Mouse (Mus musculus) liver, embryonic 11.5 days (tissue): ENCODE results near the gene Cdr2l. TPM values are rescaled to one million over a fixed set of nuclear protein-coding genes. Genes with fewer than 3 reads are reported as not detected.

ENCODE experiments used
- ATAC-seq: fragments of 200-750 bp; cut with Nextera tagmentation; replicated peaks from 2 replicates; pipeline ENCODE4 v1.8.0; 2017; ENCODE audit warnings: moderate number of reproducible peaks, mild to moderate bottlenecking, moderate TSS enrichment, moderate library complexity; ENCODE audit not compliant: low FRiP score
- DNase-seq: peaks from one replicate; pipeline ENCODE4 v3.0.0-alpha.2; 2017; ENCODE audit warnings: low spot score
- H3K27ac ChIP-seq: fragments of 300-500 bp; sonication (generic); 2 replicates; pipeline ENCODE4 v1.5.1; 2014; ENCODE audit warnings: mild to moderate bottlenecking, low read depth, low read length, control low read depth
- H3K27me3 ChIP-seq: fragments of 300-500 bp; sonication (generic); replicated peaks from 2 replicates; pipeline ENCODE4 v1.6.1; 2014; ENCODE audit warnings: low read length, mixed read lengths; ENCODE audit not compliant: control insufficient read depth, insufficient read depth
- H3K36me3 ChIP-seq: fragments of 300-500 bp; sonication (generic); 2 replicates; pipeline ENCODE4 v1.6.1; 2014; ENCODE audit warnings: mild to moderate bottlenecking, low read length, moderate library complexity, mixed read lengths; ENCODE audit not compliant: control insufficient read depth, insufficient read depth
- H3K4me1 ChIP-seq: fragments of 300-500 bp; sonication (generic); replicated peaks from 2 replicates; pipeline ENCODE4 v1.6.1; 2014; ENCODE audit warnings: low read length, mixed read lengths; ENCODE audit not compliant: control insufficient read depth, insufficient read depth
- H3K4me2 ChIP-seq: fragments of 300-500 bp; sonication (generic); 2 replicates; pipeline ENCODE4 v1.6.1; 2014; ENCODE audit warnings: mild to moderate bottlenecking, control low read depth, moderate library complexity
- H3K4me3 ChIP-seq: fragments of 300-500 bp; sonication (generic); 2 replicates; pipeline ENCODE4 v1.5.1; 2014; ENCODE audit warnings: low read depth, low read length, control low read depth
- H3K9ac ChIP-seq: fragments of 300-500 bp; sonication (generic); 2 replicates; pipeline ENCODE4 v1.6.1; 2014; ENCODE audit warnings: low read depth, low read length, control low read depth
- H3K9me3 ChIP-seq: fragments of 300-500 bp; sonication (generic); 2 replicates; pipeline ENCODE4 v1.6.1; 2016; ENCODE audit warnings: low read length, inconsistent platforms, mixed read lengths; ENCODE audit not compliant: control insufficient read depth
- WGBS: fragments of 180-500 bp; shearing (Covaris S2); extraction: QIAGEN DNeasy Blood & Tissue Kit; methylation state at CpG from one replicate; pipeline ENCODE4 v1.1.7; 2014; 5-methylcytosine and 5-hydroxymethylcytosine counted together
- polyA plus RNA-seq: library from polyadenylated mRNA; unstranded; fragments of >200 nt; fragmentation: Nextera tagmentation; extraction: Ambion mirVana; gene quantifications from 2 replicates; pipeline ENCODE4 v1.2.1, GENCODE M21; 2014

The Cdr2l gene
- polyA plus RNA-seq = 6.2 and 6.9 TPM in 2 replicates

DNA sequence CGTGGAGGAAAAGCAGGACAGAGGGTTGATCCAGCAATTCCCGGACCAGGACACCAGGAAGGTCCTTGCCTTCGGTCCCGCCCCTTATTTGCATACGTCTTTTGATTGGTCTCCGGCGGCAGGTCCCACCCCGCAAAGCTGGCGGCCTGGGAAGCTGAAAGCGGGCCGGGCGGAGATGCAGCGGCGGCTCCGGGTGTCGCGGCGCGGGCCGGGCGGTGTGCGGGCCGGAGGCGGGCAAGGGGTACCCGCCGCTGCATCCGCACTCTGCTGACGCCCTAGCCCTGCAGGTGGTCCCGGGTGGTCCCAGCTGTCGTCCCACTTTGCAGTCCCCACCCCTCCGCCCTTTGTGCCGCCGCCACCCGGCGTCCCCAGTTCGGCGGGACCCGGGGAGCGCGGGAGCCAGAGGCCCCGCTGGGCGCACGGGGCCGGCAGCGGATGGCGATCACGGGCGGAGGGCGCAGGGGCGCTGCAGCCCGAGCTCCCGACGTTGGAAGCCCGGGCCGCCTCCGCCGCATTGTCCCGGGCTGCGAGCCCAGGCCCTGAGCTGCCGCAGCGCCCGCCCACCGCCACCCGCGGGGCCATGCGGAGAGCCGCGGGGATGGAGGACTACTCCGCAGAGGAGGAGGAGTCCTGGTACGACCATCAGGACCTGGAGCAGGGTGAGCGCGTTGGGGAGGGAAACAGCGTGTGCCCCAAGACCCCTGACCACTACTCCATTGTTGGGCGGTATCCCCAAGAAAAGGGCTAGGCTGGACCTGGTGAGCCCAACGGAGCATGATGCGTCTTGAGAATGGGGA, at the start of gene Cdr2l:
Gene Cdr2l (plus strand): TSS at position 174 of the 797 bp plus-strand sequence.
- peaks cover 7% of the 10 kb centered on the region for H3K4me1 ChIP-seq
- DNase-seq (peak; percentile 81), ATAC-seq (peak; percentile 71)
- peak within 1 kb of the TSS; percentile 73 for H3K4me2 ChIP-seq
- H3K9ac ChIP-seq = peak within 1 kb of the TSS; percentile 59
- H3K36me3 ChIP-seq = no peaks in the 10 kb centered on the region
- WGBS = 1% methylated on average over 75 of the region's 76 CpGs
- peak within 1 kb of the TSS; percentile 63 for H3K4me3 ChIP-seq
- H3K27me3 ChIP-seq = peaks cover 38% of the 10 kb centered on the region
- H3K9me3 ChIP-seq = no peaks in the 10 kb centered on the region
- no peak within 1 kb of the TSS for H3K27ac ChIP-seq

DNA sequence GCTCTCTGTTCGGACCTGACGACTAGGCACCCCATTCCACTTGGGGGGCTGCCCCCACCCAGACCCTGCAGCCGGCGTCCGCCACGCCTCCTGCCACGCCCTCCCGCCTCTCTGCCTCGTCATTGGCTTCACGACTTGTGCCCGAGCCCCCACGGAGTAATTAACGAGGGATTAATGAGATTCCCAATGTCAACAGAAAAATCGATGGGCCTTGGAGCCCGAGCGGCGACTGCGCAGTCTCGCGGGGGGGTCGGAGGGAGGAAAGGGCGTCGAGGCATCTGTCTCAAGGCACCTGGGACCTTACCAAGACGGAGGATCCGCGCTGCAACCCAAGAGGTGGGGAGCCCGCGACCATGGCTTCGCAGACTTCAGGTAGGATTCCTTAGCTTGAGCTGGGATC, 47.2 kb upstream of the Cdr2l start, which contains the start of gene Otop3:
Gene Otop3 (plus strand): TSS at position 201 of the 400 bp plus-strand sequence.
- 6% methylated on average over 29 of the region's 29 CpGs for WGBS
- Histone ChIP-seq H3K27ac (no peak within 1 kb of the TSS), H3K4me2 (peak within 1 kb of the TSS; percentile 33; the same call in 1 of the 2 replicates), H3K9me3 (no peaks in the 10 kb centered on the region), H3K4me1 (no peaks in the 10 kb centered on the region), H3K4me3 (0 out of 2 replicates have a peak within 1 kb of the TSS, but pooled peaks have one; percentile 17), H3K9ac (no peak within 1 kb of the TSS), H3K27me3 (peaks cover 69% of the 10 kb centered on the region), H3K36me3 (no peaks in the 10 kb centered on the region)
- DNase-seq (no peak), ATAC-seq (no peak)

DNA sequence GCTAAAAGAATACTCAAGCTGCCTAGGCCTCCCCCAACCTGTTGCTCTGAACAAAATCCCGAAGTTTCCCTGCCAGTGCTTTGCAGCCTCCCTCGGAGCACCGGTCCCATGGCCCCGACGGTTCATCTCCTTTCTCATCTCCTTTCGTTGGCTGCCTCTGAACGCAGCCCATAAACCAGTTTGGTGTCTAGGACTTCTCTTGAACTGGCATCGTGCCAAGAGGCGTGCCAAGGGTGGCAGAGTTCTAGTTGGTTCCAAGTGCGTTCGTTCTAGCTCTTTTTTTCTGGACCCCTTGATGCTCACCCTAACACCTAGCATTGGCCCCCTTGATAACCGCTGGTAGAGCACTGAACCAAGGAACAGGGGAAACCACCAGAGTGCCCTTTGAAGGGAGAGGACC, 46.5 kb upstream of the Cdr2l start:
- Histone ChIP-seq H3K27me3 (peaks cover 70% of the 10 kb centered on the region), H3K4me1 (no peaks in the 10 kb centered on the region)
- 58% methylated on average over 12 of the region's 12 CpGs for WGBS

DNA sequence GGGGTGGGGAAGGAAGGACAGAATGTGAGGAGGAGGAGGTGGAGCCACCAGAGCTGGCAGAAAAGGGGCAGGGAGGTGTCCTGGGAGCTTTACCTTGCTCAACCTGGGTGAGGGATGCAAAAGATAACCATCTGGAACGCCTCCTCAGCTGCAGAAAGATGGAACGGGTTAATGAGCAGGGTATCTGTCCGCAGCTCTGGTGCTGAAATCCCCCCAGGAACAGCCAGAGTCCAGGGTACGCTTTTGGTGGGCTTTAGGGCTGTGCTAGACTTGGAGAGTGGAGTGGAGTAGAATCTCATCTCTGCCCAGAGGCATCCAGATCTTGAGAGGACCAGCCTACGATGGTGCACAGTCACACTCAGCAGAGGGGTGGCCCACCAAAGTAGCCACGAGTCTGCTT, 45.6 kb upstream of the Cdr2l start:
- H3K4me1 ChIP-seq = no peaks in the 10 kb centered on the region
- no peak overlapping the region for H3K27ac ChIP-seq
- WGBS = 16% methylated on average over 6 of the region's 6 CpGs
- no peak for ATAC-seq
- H3K36me3 ChIP-seq = no peaks in the 10 kb centered on the region
- no peaks in the 10 kb centered on the region for H3K9me3 ChIP-seq
- H3K4me2 ChIP-seq = no peak overlapping the region
- no peak overlapping the region for H3K9ac ChIP-seq
- H3K4me3 ChIP-seq = no peak overlapping the region
- H3K27me3 ChIP-seq = peaks cover 70% of the 10 kb centered on the region
- DNase-seq = no peak

More for the DNA sequence above, 46.5 kb upstream of the Cdr2l start:
- H3K27ac ChIP-seq = no peak overlapping the region
- H3K36me3 ChIP-seq = no peaks in the 10 kb centered on the region
- H3K4me3 ChIP-seq = no peak overlapping the region
- ATAC-seq (no peak), DNase-seq (no peak)
- no peaks in the 10 kb centered on the region for H3K9me3 ChIP-seq
- H3K9ac ChIP-seq = no peak overlapping the region
- H3K4me2 ChIP-seq = no peak overlapping the region

DNA sequence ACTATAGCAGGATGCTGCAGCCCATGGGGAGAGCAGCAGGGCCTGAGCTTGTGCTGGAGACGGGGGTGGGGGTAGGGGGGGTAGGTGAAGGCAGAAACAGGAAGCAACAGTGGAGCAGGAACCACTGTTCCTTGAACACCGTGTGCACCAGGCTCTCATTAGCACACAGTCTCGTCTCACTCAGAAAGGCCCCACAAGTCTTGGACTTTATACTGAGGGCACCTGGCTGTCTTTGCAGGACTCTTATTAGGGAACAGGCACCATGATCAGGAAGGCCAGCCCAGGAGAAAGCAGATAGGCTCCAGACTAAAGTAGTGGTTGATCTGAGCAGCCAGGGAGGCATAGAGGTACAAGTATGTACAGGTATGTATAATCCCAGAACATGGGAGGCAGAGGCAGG, 44.4 kb upstream of the Cdr2l start:
- Histone ChIP-seq H3K9ac (no peak overlapping the region), H3K36me3 (no peaks in the 10 kb centered on the region), H3K4me3 (no peak overlapping the region), H3K27ac (no peak overlapping the region), H3K27me3 (peaks cover 63% of the 10 kb centered on the region), H3K9me3 (no peaks in the 10 kb centered on the region), H3K4me1 (no peaks in the 10 kb centered on the region), H3K4me2 (no peak overlapping the region)
- 40% methylated on average over 3 of the region's 3 CpGs for WGBS
- no peak for DNase-seq
- no peak for ATAC-seq

DNA sequence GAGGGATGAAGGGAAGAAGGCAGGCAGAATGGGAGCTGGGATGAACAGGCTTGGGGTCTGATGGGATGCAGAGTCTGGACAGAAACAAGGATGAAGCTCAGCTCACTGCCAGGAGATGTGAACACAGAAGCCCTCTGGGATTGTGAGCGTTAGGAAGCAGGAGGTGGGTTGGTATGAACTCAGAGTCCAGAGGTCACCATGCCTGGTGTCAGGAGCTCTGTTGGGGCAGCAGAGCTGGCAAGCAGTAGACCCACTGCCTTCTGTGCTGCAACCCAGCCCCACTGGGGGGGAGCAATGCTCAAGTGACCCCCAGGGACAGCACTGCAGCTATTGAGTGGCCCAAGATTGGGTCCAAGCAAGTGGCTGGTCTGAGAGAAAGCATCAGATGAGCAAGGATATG, 43.9 kb upstream of the Cdr2l start:
- H3K4me1 ChIP-seq = no peaks in the 10 kb centered on the region
- H3K9ac ChIP-seq = no peak overlapping the region
- H3K27ac ChIP-seq = no peak overlapping the region
- H3K9me3 ChIP-seq = no peaks in the 10 kb centered on the region
- DNase-seq (no peak), ATAC-seq (no peak)
- no peak overlapping the region for H3K4me3 ChIP-seq
- no peak overlapping the region for H3K4me2 ChIP-seq
- WGBS = 70% methylated on average over 1 of the region's 1 CpGs
- H3K27me3 ChIP-seq = peaks cover 58% of the 10 kb centered on the region
- H3K36me3 ChIP-seq = no peaks in the 10 kb centered on the region

DNA sequence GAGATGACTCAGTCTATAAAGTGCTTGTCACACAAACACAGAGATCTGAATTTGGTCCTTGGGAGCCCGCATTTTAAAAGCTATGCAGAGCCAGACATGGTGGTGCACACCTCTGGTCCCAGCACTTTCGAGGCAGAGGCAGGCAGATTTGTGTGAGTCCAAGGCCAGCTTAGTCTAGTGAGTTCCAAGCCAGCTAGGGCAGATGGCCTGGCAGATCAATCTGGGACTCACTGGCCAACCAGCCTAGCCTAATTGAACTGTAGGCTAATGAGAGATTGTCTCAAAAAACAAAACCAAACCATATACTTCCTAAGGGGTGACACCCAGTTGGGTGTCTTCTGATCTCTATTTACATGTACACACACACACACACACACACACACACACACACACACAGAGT, 40.5 kb upstream of the Cdr2l start:
- Histone ChIP-seq H3K27me3 (peaks cover 54% of the 10 kb centered on the region), H3K4me3 (no peak overlapping the region), H3K4me2 (no peak overlapping the region), H3K9ac (no peak overlapping the region), H3K4me1 (peaks cover 6% of the 10 kb centered on the region; the same call in 1 of the 2 replicates), H3K36me3 (no peaks in the 10 kb centered on the region), H3K27ac (no peak overlapping the region), H3K9me3 (no peaks in the 10 kb centered on the region)
- 61% methylated on average over 2 of the region's 2 CpGs for WGBS
- DNase-seq (no peak), ATAC-seq (no peak)

DNA sequence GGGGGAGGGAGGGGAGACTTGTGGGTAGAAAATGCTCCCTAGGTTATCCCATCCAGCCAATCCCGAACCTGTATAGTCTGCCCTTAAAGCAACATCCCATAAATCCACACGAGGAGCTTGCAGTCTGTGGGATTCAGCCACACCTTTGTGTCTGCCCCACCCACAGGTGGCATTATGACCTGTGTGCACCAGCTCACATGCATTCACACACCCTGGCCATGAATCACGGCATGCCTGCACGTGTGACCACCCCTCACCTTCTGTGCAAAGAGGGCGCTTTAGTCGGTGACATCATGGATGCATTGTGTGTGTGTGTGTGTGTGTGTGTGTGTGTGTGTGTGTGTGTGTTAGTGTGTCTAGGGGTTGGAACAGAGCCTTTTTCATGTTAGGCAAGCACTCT, 39.9 kb upstream of the Cdr2l start:
- ATAC-seq (no peak), DNase-seq (no peak)
- H3K27ac ChIP-seq = no peak overlapping the region
- no peaks in the 10 kb centered on the region for H3K9me3 ChIP-seq
- no peak overlapping the region for H3K9ac ChIP-seq
- H3K4me2 ChIP-seq = no peak overlapping the region
- H3K36me3 ChIP-seq = no peaks in the 10 kb centered on the region
- peaks cover 6% of the 10 kb centered on the region; the same call in 1 of the 2 replicates for H3K4me1 ChIP-seq
- no peak overlapping the region for H3K4me3 ChIP-seq
- peaks cover 55% of the 10 kb centered on the region for H3K27me3 ChIP-seq
- WGBS = 67% methylated on average over 6 of the region's 6 CpGs

DNA sequence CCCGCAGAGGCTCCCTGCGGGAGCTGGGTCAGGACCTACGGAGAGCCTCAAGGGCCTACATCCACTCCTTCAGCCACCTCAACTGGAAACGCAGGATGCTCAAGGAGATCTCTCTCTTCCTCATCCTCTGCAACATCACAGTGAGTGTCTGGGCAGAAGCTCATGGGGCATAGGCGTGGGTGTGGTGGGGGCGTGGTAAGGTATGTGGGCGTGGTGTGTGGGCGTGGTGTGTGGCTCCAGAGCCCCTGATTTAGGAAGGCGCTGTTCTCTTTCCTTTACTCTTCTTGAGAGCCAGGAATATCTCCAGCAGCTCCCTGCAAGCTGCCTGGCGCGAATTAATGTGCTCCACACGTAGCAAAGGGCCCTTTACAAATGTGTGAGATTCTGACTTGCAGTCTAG, 36.7 kb upstream of the Cdr2l start:
- Histone ChIP-seq H3K27me3 (peaks cover 60% of the 10 kb centered on the region), H3K27ac (no peak overlapping the region), H3K4me2 (no peak overlapping the region), H3K9me3 (no peaks in the 10 kb centered on the region), H3K4me3 (no peak overlapping the region), H3K36me3 (no peaks in the 10 kb centered on the region), H3K9ac (no peak overlapping the region), H3K4me1 (peaks cover 15% of the 10 kb centered on the region)
- DNase-seq = no peak
- ATAC-seq = no peak
- 9% methylated on average over 12 of the region's 12 CpGs for whole genome bisulfite sequencing
